Mouse (Mus musculus): ENCODE measurements around the gene Col6a2. TPM values are rescaled to one million over a fixed set of nuclear protein-coding genes. Genes with fewer than 3 reads are reported as not detected.

Gene Col6a2
- total RNA-seq, 1 experiment = 1.3 TPM

GRCm38 (mm10) chr10:76551556-76551955 lies 71.9 kb downstream of the Col6a2 start:
- in situ Hi-C loops (cut with MboI; ENCODE audit: low sequenced_read_pairs in 2 of 2, unreplicated experiment in 2 of 2) = loop anchor here (5.0 to 10.0 kb wide), 2 partner anchors 181 to 183 kb away; no protein-coding TSS in a partner anchor
- TF ChIP-seq ZNF384 (IDR thresholded peaks at IDR 0.05; ENCODE audit: low read depth, low read length) (no peak), HCFC1 (IDR thresholded peaks at IDR 0.05; ENCODE audit: borderline replicate concordance, insufficient read depth, low read length) (no peak), CHD2 (IDR thresholded peaks at IDR 0.05; ENCODE audit: low read depth, low read length) (no peak), ZC3H11A (IDR thresholded peaks at IDR 0.05; ENCODE audit: borderline replicate concordance, low read depth, low read length) (no peak), MAFK (IDR thresholded peaks at IDR 0.05; ENCODE audit: insufficient read depth, low read depth, low read length) (no peak)
- Histone ChIP-seq H3K27ac (ENCODE audit: insufficient read depth, low read depth, low read length, poor library complexity, severe bottlenecking) (no peak overlapping the region; the same call in 1 of the 2 replicates), H3K4me3 (ENCODE audit: insufficient read depth in 1 of 2, low read depth in 1 of 2, low read length in 2 of 2, poor library complexity in 1 of 2, severe bottlenecking in 1 of 2) (no peak overlapping the region), H3K4me1 (ENCODE audit: control insufficient read depth in 2 of 2, insufficient read depth in 2 of 2, low read length in 2 of 2, poor library complexity in 1 of 2) (no peaks in the 10 kb centered on the region), H3K9ac (ENCODE audit: insufficient read depth, low read depth, low read length, poor library complexity, severe bottlenecking) (no peak overlapping the region), H3K9me3 (ENCODE audit: control insufficient read depth, insufficient read depth, low read depth, low read length) (no peaks in the 10 kb centered on the region), H3K36me3 (ENCODE audit: control insufficient read depth, insufficient read depth, low read length, poor library complexity, severe bottlenecking) (peaks cover 73% of the 10 kb centered on the region)
- DNase-seq (ENCODE audit: low read depth, low spot score) = no peak

GRCm38 (mm10) chr10:76550458-76550857 lies 73.0 kb downstream of the Col6a2 start:
- Histone ChIP-seq H3K4me1 (ENCODE audit: control insufficient read depth in 2 of 2, insufficient read depth in 2 of 2, low read length in 2 of 2, poor library complexity in 1 of 2) (no peaks in the 10 kb centered on the region), H3K36me3 (ENCODE audit: control insufficient read depth, insufficient read depth, low read length, poor library complexity, severe bottlenecking) (peaks cover 82% of the 10 kb centered on the region), H3K9ac (ENCODE audit: insufficient read depth, low read depth, low read length, poor library complexity, severe bottlenecking) (no peak overlapping the region), H3K9me3 (ENCODE audit: control insufficient read depth, insufficient read depth, low read depth, low read length) (no peaks in the 10 kb centered on the region), H3K27ac (ENCODE audit: insufficient read depth, low read depth, low read length, poor library complexity, severe bottlenecking) (no peak overlapping the region), H3K4me3 (ENCODE audit: insufficient read depth in 1 of 2, low read depth in 1 of 2, low read length in 2 of 2, poor library complexity in 1 of 2, severe bottlenecking in 1 of 2) (no peak overlapping the region)
- no peak for DNase-seq (ENCODE audit: low read depth, low spot score)
- TF ChIP-seq MAFK (IDR thresholded peaks at IDR 0.05; ENCODE audit: insufficient read depth, low read depth, low read length) (no peak), ZNF384 (IDR thresholded peaks at IDR 0.05; ENCODE audit: low read depth, low read length) (no peak), ZC3H11A (IDR thresholded peaks at IDR 0.05; ENCODE audit: borderline replicate concordance, low read depth, low read length) (no peak), CHD2 (IDR thresholded peaks at IDR 0.05; ENCODE audit: low read depth, low read length) (no peak), HCFC1 (IDR thresholded peaks at IDR 0.05; ENCODE audit: borderline replicate concordance, insufficient read depth, low read length) (no peak)
- in situ Hi-C loops (cut with MboI; ENCODE audit: low sequenced_read_pairs in 2 of 2, unreplicated experiment in 2 of 2) = loop anchor here (5.0 to 10.0 kb wide), 2 partner anchors 182 to 184 kb away; no protein-coding TSS in a partner anchor

- no peak for DNase-seq (ENCODE audit: low read depth, low spot score)
- peaks cover 89% of the 10 kb centered on the region for H3K36me3 ChIP-seq (ENCODE audit: control insufficient read depth, insufficient read depth, low read length, poor library complexity, severe bottlenecking)
- no peak overlapping the region for H3K27ac ChIP-seq (ENCODE audit: insufficient read depth, low read depth, low read length, poor library complexity, severe bottlenecking)
- H3K9ac ChIP-seq (ENCODE audit: insufficient read depth, low read depth, low read length, poor library complexity, severe bottlenecking) = no peak overlapping the region
- in situ Hi-C loops (cut with MboI; ENCODE audit: low sequenced_read_pairs in 2 of 2, unreplicated experiment in 2 of 2) = no loop called here
- no peak for TF ChIP-seq CHD2 (IDR thresholded peaks at IDR 0.05; ENCODE audit: low read depth, low read length)
- TF ChIP-seq ZNF384 (IDR thresholded peaks at IDR 0.05; ENCODE audit: low read depth, low read length) = no peak
- TF ChIP-seq ZC3H11A (IDR thresholded peaks at IDR 0.05; ENCODE audit: borderline replicate concordance, low read depth, low read length) = no peak
- TF ChIP-seq MAFK (IDR thresholded peaks at IDR 0.05; ENCODE audit: insufficient read depth, low read depth, low read length) = no peak
- no peak for TF ChIP-seq HCFC1 (IDR thresholded peaks at IDR 0.05; ENCODE audit: borderline replicate concordance, insufficient read depth, low read length)
- H3K4me3 ChIP-seq (ENCODE audit: insufficient read depth in 1 of 2, low read depth in 1 of 2, low read length in 2 of 2, poor library complexity in 1 of 2, severe bottlenecking in 1 of 2) = no peak overlapping the region
- H3K4me1 ChIP-seq (ENCODE audit: control insufficient read depth in 2 of 2, insufficient read depth in 2 of 2, low read length in 2 of 2, poor library complexity in 1 of 2) = no peaks in the 10 kb centered on the region
- no peaks in the 10 kb centered on the region for H3K9me3 ChIP-seq (ENCODE audit: control insufficient read depth, insufficient read depth, low read depth, low read length)
Measured at GRCm38 (mm10) chr10:76548218-76548617, 75.2 kb downstream of the Col6a2 start.

- H3K27ac ChIP-seq (ENCODE audit: insufficient read depth, low read depth, low read length, poor library complexity, severe bottlenecking) = no peak overlapping the region
- H3K4me3 ChIP-seq (ENCODE audit: insufficient read depth in 1 of 2, low read depth in 1 of 2, low read length in 2 of 2, poor library complexity in 1 of 2, severe bottlenecking in 1 of 2) = no peak overlapping the region
- in situ Hi-C loops (cut with MboI; ENCODE audit: low sequenced_read_pairs in 2 of 2, unreplicated experiment in 2 of 2) = no loop called here
- no peak for TF ChIP-seq ZNF384 (IDR thresholded peaks at IDR 0.05; ENCODE audit: low read depth, low read length)
- no peak for TF ChIP-seq ZC3H11A (IDR thresholded peaks at IDR 0.05; ENCODE audit: borderline replicate concordance, low read depth, low read length)
- TF ChIP-seq HCFC1 (IDR thresholded peaks at IDR 0.05; ENCODE audit: borderline replicate concordance, insufficient read depth, low read length) = no peak
- TF ChIP-seq MAFK (IDR thresholded peaks at IDR 0.05; ENCODE audit: insufficient read depth, low read depth, low read length) = no peak
- TF ChIP-seq CHD2 (IDR thresholded peaks at IDR 0.05; ENCODE audit: low read depth, low read length) = no peak
- no peaks in the 10 kb centered on the region for H3K4me1 ChIP-seq (ENCODE audit: control insufficient read depth in 2 of 2, insufficient read depth in 2 of 2, low read length in 2 of 2, poor library complexity in 1 of 2)
- DNase-seq (ENCODE audit: low read depth, low spot score) = no peak
- no peak overlapping the region for H3K9ac ChIP-seq (ENCODE audit: insufficient read depth, low read depth, low read length, poor library complexity, severe bottlenecking)
- peaks cover 86% of the 10 kb centered on the region for H3K36me3 ChIP-seq (ENCODE audit: control insufficient read depth, insufficient read depth, low read length, poor library complexity, severe bottlenecking)
- no peaks in the 10 kb centered on the region for H3K9me3 ChIP-seq (ENCODE audit: control insufficient read depth, insufficient read depth, low read depth, low read length)
Measured at GRCm38 (mm10) chr10:76546566-76546965, 76.9 kb downstream of the Col6a2 start.

Other genes starting within 250 kb of the Col6a2 start
- gene AC141477.1, start 183.2 kb downstream of the Col6a2 start, total RNA-seq (2012; rRNA removed) = not detected in 2 replicates
- 107 and 142 TPM in 2 replicates for gene Pcnt, start 180.8 kb downstream of the Col6a2 start, total RNA-seq (2012; rRNA removed)
- 0.32 and 0.36 TPM in 2 replicates for gene 2610028H24Rik, start 174.5 kb downstream of the Col6a2 start, total RNA-seq (2012; rRNA removed)
- 94.6 and 110 TPM in 2 replicates for gene Mcm3ap, start 154.7 kb downstream of the Col6a2 start, total RNA-seq (2012; rRNA removed)
- gene Ybey, start 154.5 kb downstream of the Col6a2 start, total RNA-seq (2012; rRNA removed) = 3.6 and 4.6 TPM in 2 replicates
- gene Lss, start 92.0 kb downstream of the Col6a2 start, total RNA-seq (2012; rRNA removed) = 35.6 and 47.2 TPM in 2 replicates
- gene Spatc1l, start 61.4 kb downstream of the Col6a2 start, total RNA-seq (2012; rRNA removed) = not detected in 2 replicates
- gene Ftcd, start 48.0 kb downstream of the Col6a2 start, total RNA-seq (2012; rRNA removed) = 0.16 TPM in 1 of 2 replicates, not detected in the other
- gene Col6a1, start 102.5 kb upstream of the Col6a2 start, total RNA-seq (2012; rRNA removed) = 1.5 and 4.9 TPM in 2 replicates

All from ES-E14 (cell line).